Mouse (Mus musculus) right cerebral cortex, postnatal 4 days (tissue): ENCODE data around the gene Paqr4.
"Not testable (repeated sequence)": the region's sequence is repeated elsewhere in the genome, so short reads cannot be mapped to it uniquely, and the experiment has no call there.

Source experiments
- DNase-seq: peaks from one replicate; pipeline ENCODE4 v3.0.0-alpha.2; 2022

The Paqr4 gene

GRCm38 (mm10) chr17:23740598-23741021 is at the start of gene Paqr4:
Paqr4 (minus strand) TSS chr17:23740867.
- DNase-seq, result no peak

- DNase-seq, result no peak
Observed at GRCm38 (mm10) chr17:23789749-23790268, 49.1 kb upstream of the Paqr4 start.

GRCm38 (mm10) chr17:23788973-23789372 is 48.3 kb upstream of the Paqr4 start:
- DNase-seq, result no peak

GRCm38 (mm10) chr17:23786510-23786931 is 45.9 kb upstream of the Paqr4 start:
- DNase-seq, result peak; percentile 36

GRCm38 (mm10) chr17:23785561-23786471 is 45.1 kb upstream of the Paqr4 start, which contains the start of gene Flywch2:
Flywch2 (minus strand) TSS chr17:23786081.
- DNase-seq, result peak; percentile 84

GRCm38 (mm10) chr17:23783352-23783751 is 42.7 kb upstream of the Paqr4 start:
- no peak for DNase-seq

- DNase-seq, result no peak
Observed at GRCm38 (mm10) chr17:23778447-23778846, 37.8 kb upstream of the Paqr4 start.

GRCm38 (mm10) chr17:23777141-23777540 is 36.5 kb upstream of the Paqr4 start:
- no peak for DNase-seq

- no peak for DNase-seq
Observed at GRCm38 (mm10) chr17:23776216-23776615, 35.5 kb upstream of the Paqr4 start.

GRCm38 (mm10) chr17:23774090-23774489 is 33.4 kb upstream of the Paqr4 start:
- peak; percentile 73 for DNase-seq

GRCm38 (mm10) chr17:23773676-23774075 is 33.0 kb upstream of the Paqr4 start:
- no peak for DNase-seq

GRCm38 (mm10) chr17:23772219-23772556 is 31.5 kb upstream of the Paqr4 start:
- not testable (repeated sequence) for DNase-seq

GRCm38 (mm10) chr17:23771284-23772218 is 30.9 kb upstream of the Paqr4 start, which contains the start of gene Flywch1:
Flywch1 (minus strand) TSS chr17:23771602.
- peak; percentile 99 for DNase-seq

GRCm38 (mm10) chr17:23770896-23771283 is 30.2 kb upstream of the Paqr4 start:
- no peak for DNase-seq

- no peak for DNase-seq
Observed at GRCm38 (mm10) chr17:23770493-23770892, 29.8 kb upstream of the Paqr4 start.

GRCm38 (mm10) chr17:23762976-23763375 is 22.3 kb upstream of the Paqr4 start:
- DNase-seq, result no peak

- DNase-seq, result no peak
Observed at GRCm38 (mm10) chr17:23761155-23761554, 20.5 kb upstream of the Paqr4 start.

GRCm38 (mm10) chr17:23760231-23760630 is 19.6 kb upstream of the Paqr4 start:
- no peak for DNase-seq

- no peak for DNase-seq
Observed at GRCm38 (mm10) chr17:23758801-23759200, 18.1 kb upstream of the Paqr4 start.

GRCm38 (mm10) chr17:23757581-23757980 is 16.9 kb upstream of the Paqr4 start:
- no peak for DNase-seq

- DNase-seq, result no peak
Observed at GRCm38 (mm10) chr17:23755689-23756088, 15.0 kb upstream of the Paqr4 start.

GRCm38 (mm10) chr17:23749400-23750191 is 8.9 kb upstream of the Paqr4 start:
- no peak for DNase-seq
